Mouse (Mus musculus) testis, postnatal 10 days (tissue): ENCODE measurements around the gene Ptprd.

Source experiments
- DNase-seq: peaks from one replicate; pipeline ENCODE4 v3.0.0; 2021; ENCODE audit warnings: low spot score

Gene Ptprd

GRCm38 (mm10) chr4:77248918-77249317, 962.8 kb downstream of the Ptprd start:
- no peak for DNase-seq

GRCm38 (mm10) chr4:77241852-77242455, 969.8 kb downstream of the Ptprd start:
- no peak for DNase-seq

GRCm38 (mm10) chr4:77238144-77238543, 973.6 kb downstream of the Ptprd start:
- DNase-seq: no peak

- DNase-seq: no peak
Observed at GRCm38 (mm10) chr4:77233243-77233642, 978.5 kb downstream of the Ptprd start.

GRCm38 (mm10) chr4:77168866-77169265, 1042.9 kb downstream of the Ptprd start:
- DNase-seq: no peak

- DNase-seq: no peak
Observed at GRCm38 (mm10) chr4:77157601-77158000, 1054.2 kb downstream of the Ptprd start.

GRCm38 (mm10) chr4:77155561-77155960, 1056.2 kb downstream of the Ptprd start:
- no peak for DNase-seq

- no peak for DNase-seq
Observed at GRCm38 (mm10) chr4:77155037-77155436, 1056.7 kb downstream of the Ptprd start.

- no peak for DNase-seq
Observed at GRCm38 (mm10) chr4:77124852-77125251, 1086.9 kb downstream of the Ptprd start.

GRCm38 (mm10) chr4:77110894-77111293, 1100.9 kb downstream of the Ptprd start:
- DNase-seq: no peak

GRCm38 (mm10) chr4:77107291-77107690, 1104.5 kb downstream of the Ptprd start:
- no peak for DNase-seq

GRCm38 (mm10) chr4:77083165-77083564, 1128.6 kb downstream of the Ptprd start:
- peak; percentile 68 for DNase-seq

GRCm38 (mm10) chr4:77077607-77078006, 1134.2 kb downstream of the Ptprd start:
- no peak for DNase-seq

GRCm38 (mm10) chr4:77050536-77051207, 1161.1 kb downstream of the Ptprd start:
- DNase-seq: no peak

GRCm38 (mm10) chr4:77004483-77004882, 1207.3 kb downstream of the Ptprd start:
- no peak for DNase-seq

GRCm38 (mm10) chr4:76996172-76996571, 1215.6 kb downstream of the Ptprd start:
- no peak for DNase-seq

GRCm38 (mm10) chr4:76989961-76990360, 1221.8 kb downstream of the Ptprd start:
- DNase-seq: no peak

GRCm38 (mm10) chr4:76977056-76977809, 1234.5 kb downstream of the Ptprd start:
- DNase-seq: no peak

- peak; percentile 46 for DNase-seq
Observed at GRCm38 (mm10) chr4:76948251-76948650, 1263.5 kb downstream of the Ptprd start.

- no peak for DNase-seq
Observed at GRCm38 (mm10) chr4:76941382-76942360, 1270.1 kb downstream of the Ptprd start.

- no peak for DNase-seq
Observed at GRCm38 (mm10) chr4:76931559-76931958, 1280.2 kb downstream of the Ptprd start.
